Mouse (Mus musculus): ENCODE measurements around the gene Sema3d.
A peak's percentile ranks its signal among the peaks of the same experiment; 100 is the strongest.

The Sema3d gene

DNA sequence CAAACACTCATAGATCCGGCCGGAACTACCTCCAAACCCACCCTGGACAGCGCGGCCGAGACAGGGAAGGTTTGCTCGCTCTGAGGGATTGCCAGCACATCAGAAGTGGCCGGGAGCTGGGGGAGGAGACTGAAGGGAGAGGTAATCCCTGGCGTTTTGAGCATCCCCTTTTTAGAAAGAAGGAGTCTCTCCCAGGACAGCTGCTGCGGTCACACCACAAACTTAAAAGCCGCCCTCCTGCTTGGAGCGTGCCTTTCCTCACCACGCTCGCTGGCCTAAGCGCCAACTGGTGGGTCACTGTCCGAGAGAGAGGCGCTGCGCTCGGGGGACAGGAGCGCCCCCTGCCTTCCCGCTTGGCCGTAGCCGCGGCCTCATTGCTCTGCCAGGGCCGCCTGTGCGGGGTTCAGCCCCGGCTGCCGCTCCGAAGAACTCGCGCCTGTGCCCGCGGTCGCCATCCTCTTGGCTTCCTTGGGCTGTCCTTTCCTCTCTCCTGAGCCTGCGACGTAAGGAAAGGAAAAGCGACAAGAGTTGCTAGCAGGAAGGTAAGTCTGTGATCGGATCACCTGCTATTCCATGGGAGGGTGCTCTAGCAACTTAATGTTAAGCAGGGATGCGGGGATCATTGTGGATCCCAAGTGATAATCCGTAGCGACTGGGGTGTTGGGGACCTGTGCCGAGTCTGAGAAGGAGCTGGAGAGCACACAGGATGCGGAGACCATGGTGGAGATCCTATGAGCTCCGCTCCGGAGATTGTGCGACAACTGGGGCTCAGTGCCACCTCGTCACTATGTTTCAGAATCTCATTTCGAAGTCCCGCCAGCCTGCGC, at the start of gene Sema3d:
Gene Sema3d, plus strand, starts transcription at position 253 of the 827 bp plus-strand sequence.
- DNase-seq: peak; percentile 32

DNA sequence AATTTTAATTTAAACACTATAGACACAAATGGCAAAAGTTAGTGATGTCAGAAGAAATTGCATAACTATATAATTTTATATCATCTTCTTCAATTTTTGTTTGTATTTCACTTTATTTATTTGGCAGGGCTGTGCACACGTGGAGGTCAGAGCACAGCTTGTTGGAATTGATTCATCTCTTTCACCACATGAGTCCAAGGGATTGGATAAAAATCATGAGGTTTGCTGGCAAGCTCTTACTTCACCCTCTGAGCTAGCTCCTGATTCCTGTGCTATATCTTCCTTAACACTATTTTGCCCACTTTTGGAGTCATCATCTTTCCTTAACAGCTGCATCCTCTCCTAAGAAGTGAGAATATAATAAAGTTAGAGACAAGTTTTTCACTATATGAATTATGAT, 5.9 kb upstream of the Sema3d start:
- no peak for DNase-seq

DNA sequence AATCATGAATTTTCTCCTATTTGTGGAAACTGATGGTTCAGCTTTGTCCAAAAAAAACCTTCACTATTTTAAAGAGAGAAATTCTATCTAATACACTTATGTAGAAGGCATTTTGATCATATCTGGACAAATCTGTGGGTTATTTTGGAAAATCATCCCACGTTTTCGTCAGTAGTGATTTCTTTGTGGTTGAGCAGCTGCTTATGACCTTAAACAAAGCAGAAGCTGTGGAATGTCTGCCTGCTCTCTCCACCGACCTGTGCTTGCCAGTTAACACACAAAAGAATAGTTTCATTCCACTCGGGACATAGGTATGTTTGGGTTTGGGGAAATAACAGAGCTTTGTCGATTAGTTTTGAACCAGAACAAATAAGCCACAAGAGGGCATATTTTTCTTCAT, 4.3 kb upstream of the Sema3d start:
- DNase-seq: no peak

DNA sequence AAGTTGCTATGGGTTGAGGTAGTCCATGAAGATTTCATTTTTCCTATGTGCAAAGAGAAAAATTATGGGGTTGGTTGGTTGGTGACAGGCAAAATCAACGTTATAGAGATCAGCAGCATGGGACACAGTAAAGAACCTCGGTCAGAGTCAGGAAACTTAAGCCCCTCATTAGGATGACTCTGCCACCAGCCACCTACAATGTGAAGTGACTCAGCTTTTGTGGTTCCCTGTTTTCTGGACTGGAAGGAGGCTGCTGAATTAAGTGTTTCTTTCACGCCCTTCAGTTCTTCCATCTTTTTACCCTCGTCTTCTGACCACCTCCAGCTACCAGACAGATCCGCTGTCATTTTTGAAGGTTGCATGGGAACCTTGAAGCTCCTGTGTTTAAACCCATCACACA, 1.2 kb upstream of the Sema3d start:
- no peak for DNase-seq

DNA sequence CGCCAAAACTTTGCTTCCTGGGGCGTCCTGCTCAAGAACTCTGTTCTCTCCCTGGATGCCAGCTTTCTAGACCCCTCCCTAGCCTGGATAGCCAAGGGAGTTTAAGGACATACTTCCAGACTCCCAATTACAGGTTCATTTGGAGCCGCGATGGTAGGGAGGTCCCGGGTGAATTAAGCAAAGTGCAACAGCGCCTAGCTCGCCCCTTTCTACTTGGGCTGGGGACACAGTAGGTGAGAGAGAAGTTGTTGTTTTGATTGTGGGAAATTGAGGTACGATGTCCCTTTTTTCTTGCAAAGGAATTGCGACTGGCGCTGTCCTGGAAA, 738 bp downstream of the Sema3d start:
- DNase-seq: no peak

DNA sequence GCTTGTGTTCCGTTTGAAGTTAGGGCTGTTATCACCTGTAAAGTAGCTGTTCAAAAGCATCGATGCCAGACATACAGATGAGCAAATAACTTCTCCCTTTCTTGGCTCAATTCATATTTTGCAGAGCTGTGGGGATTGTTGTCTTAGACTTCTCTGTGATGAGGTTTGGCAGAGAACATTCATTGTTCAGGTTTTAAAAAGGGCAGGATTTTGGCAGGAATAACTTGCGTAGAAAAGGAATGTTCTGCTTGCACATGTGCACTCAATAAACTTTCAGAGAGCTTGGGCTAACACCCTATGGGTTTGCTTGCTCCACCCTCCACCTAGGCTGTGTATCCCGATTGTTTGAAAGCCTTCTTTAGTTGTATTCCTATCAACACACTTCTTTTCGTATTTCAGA, 9.5 kb downstream of the Sema3d start:
- no peak for DNase-seq

DNA sequence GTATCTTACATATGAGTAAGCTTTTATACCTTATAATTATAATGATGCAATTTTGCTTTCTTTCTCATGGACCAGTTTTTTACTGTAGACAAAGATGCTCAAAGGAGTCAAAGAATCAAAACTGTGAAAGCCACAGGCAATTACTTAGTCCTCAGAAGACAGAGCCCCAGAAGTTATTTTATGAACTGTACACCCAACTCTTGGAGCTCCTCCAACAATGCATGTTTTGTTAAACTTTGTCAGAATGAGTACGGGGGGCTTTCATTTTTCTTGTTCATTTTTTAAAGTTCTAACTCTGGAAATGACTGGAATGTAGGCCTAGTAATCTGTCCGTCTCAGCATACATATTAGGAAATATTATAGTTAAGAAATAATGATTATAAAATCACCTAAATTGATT, 16.1 kb downstream of the Sema3d start:
- no peak for DNase-seq

DNA sequence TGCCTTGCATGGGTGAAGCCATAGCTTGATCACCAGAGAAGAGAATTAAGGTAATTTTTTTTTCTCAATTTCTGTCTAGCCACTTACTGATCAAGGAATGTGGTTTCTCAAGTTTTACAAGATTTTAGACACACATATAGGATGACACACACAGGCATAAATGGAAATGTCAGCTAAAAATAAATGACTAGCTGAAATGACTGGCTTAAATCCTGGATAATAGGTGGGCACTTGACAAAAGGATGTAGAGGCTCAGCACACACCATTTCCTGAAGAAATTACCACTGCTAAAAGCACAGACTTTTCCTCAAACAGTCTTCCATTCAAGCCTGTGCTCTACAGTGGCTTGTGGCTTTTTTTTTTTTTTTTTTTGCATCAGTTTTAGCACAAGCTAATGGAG, 21.0 kb downstream of the Sema3d start:
- DNase-seq: no peak

DNA sequence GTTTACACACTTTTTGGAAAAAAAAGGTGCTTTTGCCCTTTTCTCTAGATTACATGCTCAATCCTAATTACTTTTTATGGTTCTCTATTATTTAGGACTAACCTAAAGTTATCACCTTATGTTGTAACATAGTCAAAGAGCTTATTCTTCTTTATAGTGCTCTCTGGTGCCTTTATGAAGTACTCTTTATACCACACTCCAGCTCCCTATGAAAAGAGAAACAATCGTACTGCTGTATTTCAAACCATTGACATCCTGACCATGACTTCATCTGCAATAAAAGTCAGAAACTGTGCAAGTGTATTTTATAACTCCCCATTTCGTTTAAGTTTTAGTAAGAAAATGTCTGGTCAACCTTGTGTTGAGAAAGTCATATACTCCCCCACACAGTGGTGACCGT, 29.4 kb downstream of the Sema3d start:
- DNase-seq: no peak

DNA sequence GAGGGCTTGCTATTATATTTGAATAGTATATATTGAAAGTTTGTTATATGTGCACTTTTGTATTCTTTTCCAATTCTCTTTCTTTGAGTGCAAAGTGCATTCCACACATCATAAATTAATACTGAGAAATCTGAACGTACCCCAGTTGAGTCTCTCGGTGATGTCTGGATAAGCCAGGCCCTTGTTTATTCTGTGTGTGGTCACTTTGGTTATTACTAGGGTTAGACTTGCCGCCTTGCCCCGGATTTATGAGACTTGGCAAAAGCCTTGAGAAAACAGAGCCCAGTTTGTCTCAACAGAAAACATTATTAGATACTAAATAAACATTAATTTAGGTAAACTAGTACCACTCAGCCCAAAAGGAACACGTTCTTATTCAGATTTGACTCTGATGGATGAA, 40.1 kb downstream of the Sema3d start:
- no peak for DNase-seq

DNA sequence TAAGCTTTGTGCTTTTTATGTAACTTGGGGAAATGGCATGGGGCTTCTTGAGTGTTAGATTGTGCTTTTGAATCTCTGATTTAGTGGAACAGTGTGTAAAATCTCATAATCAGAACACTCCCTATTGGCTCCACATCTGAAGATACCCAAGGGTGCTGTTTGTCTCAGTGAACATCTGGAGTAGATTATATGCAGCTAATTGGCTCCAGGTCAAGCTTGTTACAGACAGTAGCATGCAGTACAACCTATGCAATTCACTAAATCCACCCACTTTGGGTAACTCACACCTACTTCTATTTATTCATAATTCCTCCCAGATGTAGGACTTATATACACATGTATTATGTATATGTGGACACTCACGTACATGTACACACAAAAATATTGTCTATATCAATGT, 58.6 kb downstream of the Sema3d start:
- DNase-seq: no peak

DNA sequence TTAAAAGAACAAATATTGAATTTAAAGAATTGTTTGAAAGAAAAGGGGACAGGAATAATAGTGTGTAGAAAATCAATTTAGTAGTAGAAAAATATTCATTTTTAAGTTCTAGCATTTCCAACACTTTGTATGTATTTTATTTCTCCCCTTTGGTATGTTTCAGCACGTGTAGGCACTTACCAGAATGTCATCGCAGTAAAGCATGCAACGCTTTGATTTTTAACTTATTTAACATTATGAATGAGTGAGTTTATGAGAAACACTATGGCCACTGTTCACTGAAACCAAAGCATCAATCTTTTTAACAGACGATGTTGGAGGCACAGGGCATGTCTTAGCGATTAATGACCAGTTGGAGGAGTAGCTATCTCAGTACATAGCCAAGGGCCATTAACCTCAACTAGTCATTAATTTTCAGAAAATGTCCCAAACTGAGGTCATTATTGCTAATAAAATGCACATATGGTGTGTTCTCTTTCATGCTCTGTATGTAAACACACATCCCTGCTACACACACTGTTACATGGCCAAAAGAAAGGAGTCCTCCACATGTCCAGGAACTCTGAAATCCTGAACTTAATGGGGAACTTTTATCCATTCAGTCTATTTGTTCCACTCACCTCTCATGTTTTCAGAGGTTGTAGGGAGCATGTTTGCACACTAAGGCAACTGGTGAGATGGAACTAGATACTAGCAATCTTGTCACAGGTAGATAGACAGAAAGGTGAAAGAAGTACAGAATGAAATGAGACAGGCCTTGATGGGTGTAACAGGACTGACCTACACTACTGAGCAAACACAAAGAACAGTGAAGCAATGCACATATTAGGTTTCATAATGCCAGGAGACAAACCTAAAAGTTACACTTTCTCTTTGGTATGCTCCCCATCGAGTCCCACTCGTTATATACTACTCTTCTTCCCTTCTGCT, 59.3 kb downstream of the Sema3d start:
- no peak for DNase-seq

DNA sequence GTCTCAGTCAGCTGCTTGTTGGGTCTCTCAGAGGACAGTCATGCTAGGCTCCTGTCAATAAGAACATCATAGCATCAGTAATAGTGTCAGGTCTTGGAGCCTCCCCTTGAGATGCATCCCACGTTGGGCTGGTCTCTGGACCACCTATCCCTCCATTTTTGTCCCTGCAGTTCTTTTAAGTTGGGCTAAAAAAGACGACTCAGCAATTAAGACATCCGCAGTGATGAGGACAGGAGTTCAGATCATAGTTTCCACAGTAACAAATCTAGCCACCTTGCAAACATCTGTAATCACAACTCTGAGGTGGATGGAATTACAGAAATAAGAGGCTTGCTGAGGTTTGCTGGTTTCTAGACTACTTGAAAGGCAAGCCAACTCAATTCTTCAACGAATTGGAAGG, 67.9 kb downstream of the Sema3d start:
- DNase-seq: no peak

DNA sequence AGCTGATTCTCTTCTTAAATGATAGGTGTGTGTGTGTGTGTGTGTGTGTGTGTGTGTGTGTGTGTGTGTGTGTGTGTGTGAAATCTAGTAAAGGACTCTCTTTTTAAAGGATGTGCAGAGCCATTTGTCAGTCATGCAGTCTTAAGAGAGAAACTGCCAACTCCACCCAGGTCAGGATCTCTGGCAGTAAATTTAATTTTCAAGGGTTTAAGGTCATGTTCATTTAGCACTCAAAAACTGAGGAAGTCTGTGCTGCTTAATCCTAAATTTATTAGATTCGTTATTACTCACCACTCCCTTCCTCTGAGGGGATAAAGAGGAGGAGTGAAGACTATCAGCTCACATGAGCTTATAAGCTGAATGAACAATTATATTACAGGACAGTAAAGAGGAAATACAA, 71.8 kb downstream of the Sema3d start:
- DNase-seq: no peak

DNA sequence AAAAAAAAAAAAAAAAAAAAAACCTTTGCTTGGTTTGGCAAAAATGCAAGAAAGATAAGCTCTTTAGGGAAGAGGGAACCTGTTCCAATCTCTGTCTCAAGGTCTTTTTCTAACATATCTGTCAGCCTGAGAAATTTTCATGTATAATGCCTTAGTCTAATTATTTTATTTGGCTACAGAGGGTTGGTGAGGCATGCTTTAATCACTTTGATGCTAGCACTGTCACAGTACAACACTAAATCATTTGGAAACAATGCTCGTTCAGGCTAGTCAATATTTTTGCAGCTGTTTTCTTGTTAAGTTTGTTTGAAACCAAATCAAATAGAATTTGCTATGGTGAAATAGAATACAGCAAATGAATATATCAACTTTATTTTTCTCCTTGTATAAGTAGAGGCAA, 74.3 kb downstream of the Sema3d start:
- no peak for DNase-seq

DNA sequence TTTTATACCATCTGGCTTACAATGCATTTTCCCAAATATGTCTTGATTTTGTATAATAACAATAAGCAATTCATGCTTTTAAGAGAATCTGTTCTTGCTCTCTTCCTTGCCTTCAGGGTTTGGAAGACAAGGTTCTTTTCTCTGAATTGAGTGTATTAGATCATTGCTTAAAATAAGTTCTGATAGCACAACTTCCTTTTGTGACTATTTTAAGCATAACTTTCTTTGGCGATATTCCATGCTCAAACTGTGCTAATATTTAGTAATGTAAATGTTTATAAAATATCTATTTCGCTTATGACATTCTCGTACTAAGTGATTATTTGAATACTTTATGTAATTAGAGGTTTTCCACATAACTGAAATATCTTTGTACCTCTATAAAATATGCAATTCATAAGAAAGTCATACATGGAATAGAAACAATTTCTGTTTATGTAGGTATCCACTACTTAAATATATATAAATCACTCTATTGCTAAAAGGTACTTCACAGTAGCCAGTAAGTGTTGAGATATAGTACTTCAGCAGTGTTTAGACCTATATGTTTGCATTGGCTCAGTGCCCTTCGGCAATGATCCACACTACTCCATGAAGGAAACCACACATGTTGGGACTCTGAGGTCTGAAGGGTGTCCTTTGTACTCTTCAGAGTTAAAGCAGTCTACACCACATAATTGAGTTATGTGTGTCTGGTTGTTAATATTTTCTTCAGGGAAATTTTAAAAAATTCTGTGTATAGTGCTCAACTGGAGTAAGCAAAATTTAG, 84.6 kb downstream of the Sema3d start:
- DNase-seq: no peak

DNA sequence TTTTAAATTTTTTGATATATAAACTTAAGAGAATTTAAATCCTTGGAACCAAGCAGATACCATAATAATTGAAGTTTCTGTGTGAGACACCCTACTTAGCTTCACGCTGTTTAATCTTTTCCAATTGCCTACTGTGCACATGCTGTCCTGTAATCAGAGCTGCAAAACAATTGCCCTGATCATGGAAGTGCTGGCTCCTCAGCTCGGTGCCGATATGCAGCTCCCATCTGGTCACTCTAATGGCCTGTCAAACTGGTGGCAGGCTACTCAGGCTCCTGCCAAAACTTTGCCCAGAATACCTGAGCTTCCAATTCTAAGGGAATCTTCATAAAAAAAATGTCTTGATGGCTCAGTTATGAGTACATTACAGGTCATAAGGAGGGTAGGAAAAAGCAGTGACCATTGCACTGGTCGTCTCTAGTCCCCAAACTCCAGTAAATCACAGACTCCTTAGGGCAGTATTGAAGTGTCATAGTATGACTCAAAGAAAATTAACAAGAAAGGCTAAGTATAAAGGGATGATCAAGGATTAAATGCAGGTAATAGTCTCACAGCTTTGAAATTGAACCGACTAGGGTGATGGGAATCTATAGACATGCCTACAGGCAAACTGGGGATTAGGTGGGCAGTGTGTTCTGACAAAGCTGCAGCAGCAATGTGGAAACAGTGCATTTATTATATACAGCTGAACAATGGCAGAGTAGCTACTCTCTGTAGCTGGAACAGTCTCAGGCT, 91.9 kb downstream of the Sema3d start:
- DNase-seq: no peak

DNA sequence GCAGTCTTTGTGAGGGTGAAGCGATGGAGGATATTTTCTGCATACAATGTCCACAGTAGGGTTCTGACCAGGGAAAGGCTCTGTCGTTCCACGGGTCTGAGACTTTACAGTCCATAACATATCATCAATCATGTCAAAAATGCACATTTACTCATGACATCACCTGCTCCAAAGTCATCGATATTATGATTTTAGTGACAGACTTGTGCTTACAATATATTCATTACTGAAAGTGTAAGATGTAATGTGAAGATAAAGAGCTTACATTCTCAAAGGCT, 92.4 kb downstream of the Sema3d start:
- no peak for DNase-seq

DNA sequence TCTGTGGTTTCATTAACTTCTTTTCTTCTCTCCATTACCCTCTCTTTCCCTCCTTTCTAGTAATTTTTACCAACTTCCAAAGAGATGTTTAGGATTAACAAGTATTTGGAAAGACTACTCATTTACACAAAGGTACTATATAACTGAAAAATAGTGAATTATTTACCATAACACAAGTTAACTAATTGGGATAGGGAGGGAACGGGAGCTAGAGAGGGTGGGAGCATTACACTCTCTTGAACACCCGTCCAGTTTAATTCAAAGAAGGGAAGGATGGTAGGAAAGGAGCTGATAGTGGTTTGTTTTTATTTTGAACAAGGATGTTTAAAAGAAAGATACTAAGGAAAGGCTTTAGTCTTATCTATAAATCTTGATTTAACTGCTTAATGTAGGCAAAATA, 104.7 kb downstream of the Sema3d start:
- no peak for DNase-seq

DNA sequence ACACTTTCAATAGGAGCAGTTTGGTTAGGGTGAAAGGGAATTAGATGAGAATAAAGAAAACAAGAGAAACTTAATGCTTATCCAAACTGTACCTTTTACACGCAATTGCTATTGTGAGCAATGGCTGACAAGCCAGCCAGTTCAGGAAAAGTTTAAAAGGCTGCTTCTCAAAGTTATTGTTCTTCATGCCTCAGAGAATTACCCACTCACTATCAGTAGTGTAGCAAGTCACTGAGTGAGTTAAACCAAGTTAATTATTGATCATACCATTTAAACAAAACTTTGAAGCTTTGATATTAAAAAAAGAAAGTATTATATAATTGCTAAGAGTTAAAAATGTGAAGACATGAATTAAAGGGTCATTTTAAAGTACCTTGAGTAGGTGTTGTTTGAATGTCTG, 108.5 kb downstream of the Sema3d start:
- DNase-seq: no peak

DNA sequence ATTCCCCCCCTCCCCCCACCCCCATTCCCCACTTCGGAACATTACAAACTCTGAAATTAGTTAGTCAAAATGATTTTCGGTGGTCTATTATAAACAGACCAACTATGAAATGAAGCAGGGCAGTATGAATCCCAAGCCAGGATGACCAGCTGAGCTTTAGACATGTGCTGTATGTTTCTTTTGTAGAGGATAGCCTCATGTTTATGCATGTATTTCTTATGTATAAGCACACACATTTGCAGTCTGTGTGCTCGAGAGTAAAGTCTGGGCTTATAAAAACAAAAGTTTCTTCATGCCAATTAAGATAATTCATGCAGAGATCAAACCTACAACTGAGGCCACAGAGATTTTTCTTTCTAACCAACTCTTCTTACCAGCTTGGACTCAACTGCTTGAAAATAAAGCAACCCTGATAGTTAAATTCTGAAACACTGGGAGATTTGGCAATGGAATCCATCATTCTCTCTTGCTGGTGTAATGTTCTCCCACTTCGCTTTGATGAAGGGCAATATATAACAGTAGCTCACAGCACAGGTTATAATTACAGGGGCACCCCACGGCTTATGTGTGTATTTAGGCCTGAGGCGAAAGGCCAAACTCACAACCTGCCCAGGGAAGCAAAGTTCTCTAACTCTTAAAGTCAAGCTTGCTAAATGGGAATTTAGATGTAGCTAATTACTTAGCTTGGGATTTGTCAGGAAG, 115.2 kb downstream of the Sema3d start:
- DNase-seq: no peak

DNA sequence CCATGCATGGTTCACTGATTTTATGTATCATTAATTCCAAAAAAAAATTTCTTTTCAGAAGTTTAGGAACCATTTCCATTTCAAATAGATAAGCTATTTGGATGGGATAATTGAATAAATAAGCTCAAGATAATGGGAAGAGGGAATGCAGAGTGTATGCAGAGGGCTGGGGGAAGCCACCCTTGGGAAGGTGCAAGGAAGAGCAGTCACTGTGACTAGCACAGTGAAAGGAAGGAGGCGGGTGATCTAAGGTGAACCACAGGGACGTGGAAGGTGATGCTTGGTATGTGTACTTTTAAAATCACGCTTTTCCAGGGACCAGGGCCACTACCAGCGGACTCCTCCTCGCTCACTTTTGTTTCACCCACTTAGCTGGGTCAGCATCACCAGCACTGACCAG, 115.9 kb downstream of the Sema3d start:
- no peak for DNase-seq

Data from layer of hippocampus, adult 9-11 months (tissue).